Mouse (Mus musculus): ENCODE results near the gene Adcy7.

The Adcy7 gene

DNA sequence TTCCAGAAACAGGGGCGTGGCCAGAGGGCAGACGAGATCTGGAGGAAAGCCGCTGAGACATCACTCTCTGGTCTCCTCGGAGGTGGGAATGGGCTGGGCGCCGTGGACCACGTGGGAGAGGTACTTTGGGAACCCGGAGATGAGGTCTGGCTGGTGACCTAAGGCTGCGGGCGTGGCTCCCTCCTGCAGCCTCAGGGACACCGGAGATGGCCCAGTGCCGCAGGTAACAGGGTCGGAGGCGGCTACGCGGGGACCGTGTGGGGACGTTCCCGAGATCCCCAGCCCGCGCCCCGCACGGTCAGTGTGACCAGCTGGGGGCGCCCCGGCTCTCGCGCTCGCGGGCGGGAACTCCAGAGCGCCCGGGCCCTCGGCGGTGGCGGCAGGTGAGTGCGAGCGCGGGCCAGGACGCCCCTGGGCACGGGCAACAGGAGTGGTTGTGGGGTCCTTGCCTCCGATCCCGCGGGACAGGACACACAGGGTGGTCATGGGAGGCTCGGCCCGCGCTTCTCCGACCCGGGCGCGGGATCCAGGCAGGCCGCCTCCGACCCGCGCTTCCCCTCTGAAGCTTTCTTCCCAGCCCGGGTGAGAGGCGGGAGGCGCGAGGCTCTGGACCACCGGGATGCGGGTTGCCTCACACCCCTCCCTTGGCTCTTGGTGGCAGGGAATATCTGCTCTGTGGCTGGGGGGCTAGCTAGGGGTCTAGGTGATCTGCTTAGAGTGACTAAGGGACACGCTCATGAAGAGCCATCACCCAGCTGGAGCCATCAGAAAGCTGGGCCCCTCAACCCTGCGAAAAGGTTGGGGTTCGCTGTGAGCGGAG lies at the start of gene Adcy7:
Gene Adcy7, plus strand, starts transcription at position 173 of the 820 bp plus-strand sequence.
- no peak for DNase-seq

DNA sequence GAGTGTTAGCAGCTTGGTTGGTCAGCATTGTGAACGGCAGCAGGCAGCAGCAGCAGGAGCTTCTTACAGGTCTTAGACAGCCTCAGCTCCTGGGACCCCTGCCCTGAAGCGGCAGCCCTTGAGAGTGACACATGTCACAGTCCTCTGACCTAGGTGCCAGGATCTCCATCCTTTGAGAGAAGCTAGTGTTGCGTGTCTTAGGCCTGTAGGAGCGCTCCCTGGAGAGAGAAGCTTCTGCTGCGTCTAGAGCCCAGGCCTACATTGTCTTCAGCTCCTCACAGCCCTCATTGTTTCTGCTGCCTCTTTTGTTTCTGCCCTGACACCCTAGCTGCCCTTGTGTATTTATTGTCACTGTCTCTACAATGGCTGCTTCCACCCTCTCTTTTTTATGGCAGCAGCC lies 46.8 kb upstream of the Adcy7 start:
- DNase-seq: no peak

DNA sequence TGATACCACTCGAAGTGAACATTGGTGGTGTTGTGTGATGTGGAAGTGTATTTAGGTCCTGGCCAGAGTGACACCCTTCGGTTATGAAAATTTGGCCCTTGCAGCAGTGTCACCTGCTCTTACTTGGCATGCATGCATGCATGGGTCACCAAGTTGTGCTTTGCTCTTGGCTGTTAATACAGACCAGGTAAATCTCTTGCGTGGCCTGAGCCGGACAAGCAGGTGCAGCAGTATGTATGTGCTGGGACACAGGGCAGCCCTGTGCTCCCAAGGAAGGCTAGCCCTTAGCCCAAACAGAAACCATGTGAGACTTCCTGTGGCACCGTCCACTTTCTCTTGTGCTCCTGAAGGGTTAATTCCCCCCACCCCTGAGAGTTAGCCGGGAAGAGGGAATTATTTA lies 44.4 kb upstream of the Adcy7 start:
- peak; percentile 36 for DNase-seq

DNA sequence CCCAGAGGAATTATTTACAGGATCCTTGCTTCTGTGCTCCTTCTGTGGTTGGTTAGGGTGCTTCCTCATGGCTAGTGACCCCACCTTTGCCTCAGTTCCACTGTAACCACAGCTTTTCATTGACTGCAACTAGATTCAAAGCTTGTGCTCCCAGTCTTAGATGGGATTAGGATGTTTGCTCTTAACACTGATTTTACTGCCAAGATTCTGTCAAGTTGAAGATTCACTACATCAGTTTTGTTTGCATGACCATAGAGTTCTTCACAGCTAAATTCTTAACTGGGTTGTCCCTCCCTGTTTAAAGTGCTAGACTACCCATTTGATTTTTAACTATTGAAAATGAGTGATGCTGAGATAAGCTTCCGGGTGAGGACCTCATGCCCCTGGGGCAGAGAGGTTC lies 43.9 kb upstream of the Adcy7 start:
- DNase-seq: peak; percentile 60

DNA sequence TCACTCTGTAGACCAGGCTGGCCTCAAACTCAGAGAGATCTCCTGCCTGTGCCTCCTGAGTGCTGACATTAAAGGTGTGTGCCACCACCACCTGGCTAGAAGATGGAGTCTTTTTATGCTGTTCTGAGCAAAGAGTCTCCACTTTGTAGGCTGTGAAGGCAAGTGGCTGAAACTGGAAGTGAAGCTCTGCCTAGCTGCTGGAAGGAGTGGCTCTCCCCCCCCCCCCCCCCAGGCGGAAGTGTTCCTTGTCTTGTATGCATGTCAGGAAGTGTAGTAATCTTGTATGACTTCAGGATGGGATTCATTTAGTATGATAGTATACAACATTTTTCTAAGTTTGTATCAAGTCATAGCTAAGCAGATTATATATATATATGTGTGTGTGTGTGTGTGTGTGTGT lies 43.4 kb upstream of the Adcy7 start:
- DNase-seq: no peak

DNA sequence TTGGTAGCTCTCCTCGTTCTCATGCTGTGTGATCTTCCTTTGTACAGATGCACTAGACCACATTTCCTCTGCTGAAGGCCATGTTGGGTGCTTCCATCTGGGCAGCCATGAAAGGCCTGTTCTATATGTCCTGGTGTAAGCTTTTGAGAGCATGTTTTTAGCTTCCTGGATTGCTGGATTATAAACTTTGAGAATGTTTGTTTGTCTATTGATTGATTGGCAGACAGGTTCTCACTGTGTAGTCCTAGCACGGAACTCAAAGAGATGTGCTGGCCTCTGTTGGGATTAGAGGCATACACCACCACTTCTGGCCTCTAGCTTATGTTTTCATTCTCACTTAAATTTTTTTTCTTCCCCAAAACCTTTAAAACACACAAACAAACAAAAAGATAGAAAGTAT lies 35.5 kb upstream of the Adcy7 start:
- no peak for DNase-seq

DNA sequence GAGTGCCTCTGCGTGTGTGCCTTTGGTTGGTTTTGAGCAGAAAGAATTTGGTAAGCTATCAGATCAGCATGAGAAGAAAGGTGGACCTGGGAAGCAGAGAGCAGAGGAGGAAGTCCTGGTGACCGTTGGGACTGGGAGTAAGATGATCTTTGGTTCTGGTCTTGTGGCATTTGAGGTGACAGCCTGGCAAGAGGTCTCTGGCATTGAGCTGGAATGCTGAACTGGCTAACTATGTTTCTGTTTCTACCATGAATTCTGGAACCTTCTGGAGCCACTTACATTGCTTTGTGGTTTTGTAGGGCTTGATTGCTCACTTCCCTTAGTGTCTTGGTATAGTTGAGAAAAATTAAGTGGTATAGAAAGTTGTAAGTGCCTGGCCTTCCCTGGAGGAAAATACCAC lies 34.6 kb upstream of the Adcy7 start:
- DNase-seq: no peak

DNA sequence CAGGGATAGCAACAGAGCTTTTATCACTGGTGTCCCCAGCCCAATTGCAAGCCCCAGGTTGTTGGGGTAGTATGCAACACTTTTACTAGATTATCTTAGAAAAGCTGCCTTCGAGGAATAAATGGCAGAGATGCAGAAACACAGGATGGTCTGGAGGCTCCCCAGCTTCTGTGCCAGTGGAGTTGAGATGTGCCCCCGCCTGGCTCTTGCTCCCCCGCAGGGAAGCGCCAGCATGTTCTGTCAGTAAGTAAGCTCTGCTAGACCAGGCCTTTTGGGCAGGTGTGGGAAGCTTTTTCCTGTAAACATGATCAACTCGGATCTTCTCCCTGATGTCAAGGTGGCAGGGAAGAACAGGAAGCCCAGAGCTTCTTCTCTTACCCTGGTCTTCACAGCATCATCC lies 32.9 kb upstream of the Adcy7 start:
- DNase-seq: no peak

DNA sequence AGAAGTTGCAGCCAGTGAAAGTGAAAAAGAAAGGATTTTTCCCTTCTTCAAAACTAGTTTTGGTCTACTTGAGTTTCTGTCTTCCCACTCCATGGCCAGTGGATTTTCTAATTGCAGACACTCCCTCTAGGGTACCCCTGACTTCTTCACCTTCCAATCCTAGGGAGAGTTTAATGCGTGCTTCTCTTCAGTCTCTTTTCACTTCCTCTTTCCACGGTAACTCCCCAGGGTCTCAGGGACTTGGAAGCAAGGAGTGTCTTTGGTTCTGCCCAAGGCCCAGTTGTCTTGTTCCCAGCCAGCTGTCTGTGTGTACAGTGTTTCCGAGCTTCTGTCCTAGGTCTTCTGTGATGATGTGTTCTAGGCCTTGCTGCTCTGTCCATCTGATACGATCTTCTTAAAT lies 30.3 kb upstream of the Adcy7 start:
- DNase-seq: no peak

DNA sequence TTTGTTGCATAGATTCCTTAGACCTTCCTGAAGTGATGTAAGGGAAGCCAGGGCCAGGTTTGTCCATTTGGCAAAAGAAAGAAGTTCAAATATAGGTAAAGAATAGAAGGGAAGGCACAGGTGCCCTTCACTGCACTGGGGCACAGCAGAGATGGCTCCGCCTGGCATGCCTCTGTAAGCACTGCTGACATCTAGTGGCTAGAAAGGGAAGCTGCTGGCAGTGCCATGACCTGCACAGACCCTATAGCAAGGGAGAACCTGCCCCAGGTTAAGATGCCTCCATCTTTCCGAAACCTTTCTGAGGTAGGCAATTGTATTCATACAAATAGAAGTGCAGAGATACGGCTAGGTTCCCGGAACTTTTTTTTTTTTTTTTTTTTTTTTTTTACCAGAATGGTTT lies 27.9 kb upstream of the Adcy7 start:
- DNase-seq: peak; percentile 77

DNA sequence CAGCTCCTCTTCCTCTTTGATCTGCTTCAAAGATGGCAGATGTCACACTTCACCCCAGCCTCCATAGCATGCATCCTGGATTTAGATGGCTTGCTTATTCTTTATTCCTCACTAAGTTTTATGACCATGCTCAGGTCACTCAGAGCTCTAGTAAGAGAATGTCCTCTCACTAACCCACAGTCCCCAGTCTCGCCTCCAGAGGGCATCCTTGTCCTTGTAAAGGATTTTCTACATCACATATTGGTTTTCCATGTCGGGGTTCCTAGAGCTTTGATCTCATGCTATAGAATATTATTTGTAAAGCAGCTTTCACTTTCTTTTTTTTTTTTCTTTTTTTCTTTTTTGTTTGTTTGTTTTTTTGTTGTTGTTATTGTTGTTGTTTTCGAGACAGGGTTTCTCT lies 19.4 kb upstream of the Adcy7 start:
- DNase-seq: peak; percentile 50

DNA sequence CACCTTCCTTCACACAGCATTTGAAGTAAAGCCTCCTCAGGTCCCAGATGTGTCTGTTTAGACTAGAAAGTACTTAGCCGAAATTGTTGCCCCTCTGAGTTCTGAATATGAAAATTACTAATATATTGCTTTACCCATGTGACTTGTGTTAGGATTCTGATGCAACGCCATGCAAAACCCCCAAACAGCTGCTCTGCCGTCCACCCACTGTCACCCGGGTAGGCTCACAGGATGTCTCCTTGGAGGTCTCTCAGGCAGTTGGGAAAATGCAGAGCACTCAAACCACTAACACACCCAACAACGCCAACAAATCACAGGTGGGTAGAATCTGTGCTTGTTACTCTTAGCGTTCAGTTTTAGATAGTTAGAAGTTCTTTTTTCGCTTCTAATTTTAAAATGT lies 17.2 kb upstream of the Adcy7 start:
- DNase-seq: no peak

DNA sequence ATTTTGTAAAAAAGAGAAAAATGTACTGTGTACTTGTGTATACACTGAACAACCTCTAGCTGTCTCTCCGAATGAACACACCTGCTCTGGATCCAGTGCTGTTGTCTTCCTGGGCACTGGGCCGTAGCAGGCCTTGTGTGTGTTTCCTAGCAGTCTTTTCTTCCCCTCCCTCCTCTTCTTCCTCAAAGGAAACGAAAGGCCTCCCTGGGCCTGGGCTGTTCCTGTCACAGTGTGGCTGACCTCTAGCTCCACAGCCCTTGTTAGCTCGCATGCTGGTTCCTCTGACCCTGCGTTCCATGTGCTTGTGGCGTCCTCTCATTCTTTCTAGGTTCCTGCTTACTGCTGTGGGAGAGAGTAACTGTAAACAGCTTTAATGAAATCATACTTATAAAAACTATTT lies 14.2 kb upstream of the Adcy7 start:
- no peak for DNase-seq

DNA sequence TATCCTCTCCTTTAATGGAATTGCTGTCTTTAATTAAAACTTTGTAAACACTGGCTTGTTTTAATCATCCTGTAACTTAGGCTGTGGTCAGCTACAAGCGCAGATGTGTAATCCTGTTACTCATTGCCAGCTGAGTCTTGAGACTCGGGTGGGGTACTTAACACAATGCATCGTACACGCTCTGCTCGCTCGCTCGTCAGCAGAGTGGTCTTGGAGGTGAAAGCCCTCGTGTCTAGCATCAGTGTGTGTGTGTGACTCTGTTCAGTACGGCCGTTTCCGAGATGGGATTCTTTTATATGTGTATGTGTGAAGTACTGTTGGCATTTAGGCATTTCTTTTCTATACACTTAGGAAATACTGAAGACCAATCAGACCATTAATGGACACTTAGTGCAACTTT lies 13.7 kb upstream of the Adcy7 start:
- DNase-seq: no peak

DNA sequence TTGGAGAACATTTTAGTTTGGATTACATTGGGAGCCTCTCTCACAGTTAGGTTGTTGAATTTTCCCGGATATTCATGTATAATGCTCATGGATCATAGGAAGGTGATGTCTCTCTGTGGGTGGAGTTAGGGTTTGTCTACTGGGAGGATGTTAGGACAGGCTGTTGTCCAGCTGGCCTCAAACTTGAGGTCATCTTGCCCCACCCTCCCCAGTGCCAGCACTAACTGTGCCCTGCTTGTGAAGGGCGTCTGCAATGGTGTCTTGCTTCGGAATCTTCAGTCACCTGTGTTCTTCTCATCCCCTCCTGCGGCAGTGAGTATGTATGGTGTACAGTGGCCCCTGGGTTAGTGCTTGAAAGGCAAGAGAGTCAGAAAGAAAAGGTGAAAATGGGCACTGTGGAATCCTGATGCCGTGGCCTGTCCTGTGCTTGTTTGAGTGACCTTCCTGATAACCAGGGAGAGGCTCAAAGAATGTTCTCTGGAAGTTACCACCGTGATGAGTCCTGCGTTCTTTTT lies 11.7 kb upstream of the Adcy7 start:
- DNase-seq: no peak

DNA sequence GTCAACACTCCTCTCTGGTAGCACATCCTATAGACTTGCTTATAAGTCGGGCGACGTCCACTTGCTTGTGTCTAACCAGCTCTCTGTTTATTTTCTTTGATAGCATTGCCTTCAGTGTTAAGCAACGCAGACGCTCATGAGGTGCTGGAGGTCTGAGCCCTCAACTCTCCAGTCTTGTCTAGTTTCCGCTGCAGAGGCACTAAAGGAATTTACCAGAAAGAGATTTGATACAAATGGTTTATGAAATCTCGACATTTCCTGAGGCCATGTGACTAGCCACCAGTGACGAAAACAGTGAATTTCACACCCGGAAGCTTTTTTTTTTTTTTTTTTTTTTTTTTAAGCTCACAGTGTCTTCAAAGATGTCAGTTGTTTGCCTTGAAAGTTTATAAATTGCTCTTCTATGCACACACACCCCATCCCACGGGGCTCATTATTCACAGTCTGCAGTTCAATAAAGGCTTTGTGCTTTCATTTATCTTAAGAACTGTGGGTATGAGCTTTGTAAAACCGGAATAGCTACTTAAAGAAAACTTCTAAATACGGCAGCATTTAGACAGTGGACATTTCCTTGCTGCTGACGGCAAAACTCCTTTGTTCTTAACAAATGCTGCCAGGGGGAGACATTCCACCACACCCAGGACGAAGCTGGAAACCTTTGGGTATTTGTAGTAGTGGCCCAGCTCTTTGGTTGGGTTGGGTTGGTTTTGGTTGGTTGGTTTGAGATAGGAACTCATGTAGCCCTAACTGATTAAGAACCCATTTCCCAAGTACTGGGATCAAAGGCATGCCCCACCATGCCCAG lies 9.2 kb upstream of the Adcy7 start:
- DNase-seq: peak; percentile 17

DNA sequence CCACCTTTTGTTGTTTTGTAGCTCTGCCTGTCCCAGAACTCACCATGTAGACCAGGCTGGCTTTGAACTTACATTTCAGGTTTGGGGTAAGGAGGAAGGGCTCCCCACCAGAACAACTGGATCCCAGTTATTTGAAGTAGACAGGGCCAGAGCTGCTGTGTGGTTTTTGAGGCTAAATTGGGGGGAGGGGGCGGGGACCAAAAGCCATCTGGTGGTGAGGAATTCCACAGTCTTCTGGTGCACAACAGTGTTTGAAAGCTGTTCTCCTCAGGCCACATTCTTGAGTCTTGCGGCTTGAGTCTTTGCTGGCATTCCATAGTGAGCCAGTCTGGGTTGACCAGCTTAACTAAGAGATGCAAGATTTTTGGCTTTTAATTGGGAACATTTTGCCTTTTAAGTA lies 6.7 kb upstream of the Adcy7 start:
- DNase-seq: no peak

DNA sequence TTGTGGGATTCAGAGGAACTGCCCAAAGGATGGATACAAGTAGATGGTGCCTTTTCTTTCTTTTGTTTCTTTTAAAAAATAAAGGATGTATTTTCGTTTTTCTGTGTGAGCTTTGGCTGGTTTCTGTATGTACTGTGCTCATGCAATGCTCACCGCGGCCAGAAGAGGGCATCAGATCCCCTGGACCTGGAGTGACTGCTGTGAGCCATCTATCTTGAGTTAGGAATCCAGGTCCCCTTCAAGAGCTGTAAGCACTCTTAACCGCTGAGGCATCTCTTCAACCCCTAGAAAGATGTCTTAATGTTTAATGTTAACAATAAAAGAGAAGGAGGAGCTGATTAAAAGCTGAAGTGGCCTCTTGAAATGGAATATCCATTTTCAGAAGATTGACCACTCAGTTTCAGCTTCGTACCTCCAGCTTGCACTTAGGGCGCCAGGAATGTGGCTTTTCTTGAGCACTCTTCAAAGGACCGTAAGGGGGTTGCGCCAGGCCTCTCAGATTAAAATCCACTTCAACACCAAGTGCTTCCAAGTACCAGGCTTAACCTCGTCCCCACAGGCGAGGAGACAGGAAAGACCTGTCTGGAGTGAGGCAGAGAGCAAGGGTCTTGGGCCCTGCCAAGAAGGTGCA lies 5.9 kb upstream of the Adcy7 start:
- DNase-seq: peak; percentile 78

DNA sequence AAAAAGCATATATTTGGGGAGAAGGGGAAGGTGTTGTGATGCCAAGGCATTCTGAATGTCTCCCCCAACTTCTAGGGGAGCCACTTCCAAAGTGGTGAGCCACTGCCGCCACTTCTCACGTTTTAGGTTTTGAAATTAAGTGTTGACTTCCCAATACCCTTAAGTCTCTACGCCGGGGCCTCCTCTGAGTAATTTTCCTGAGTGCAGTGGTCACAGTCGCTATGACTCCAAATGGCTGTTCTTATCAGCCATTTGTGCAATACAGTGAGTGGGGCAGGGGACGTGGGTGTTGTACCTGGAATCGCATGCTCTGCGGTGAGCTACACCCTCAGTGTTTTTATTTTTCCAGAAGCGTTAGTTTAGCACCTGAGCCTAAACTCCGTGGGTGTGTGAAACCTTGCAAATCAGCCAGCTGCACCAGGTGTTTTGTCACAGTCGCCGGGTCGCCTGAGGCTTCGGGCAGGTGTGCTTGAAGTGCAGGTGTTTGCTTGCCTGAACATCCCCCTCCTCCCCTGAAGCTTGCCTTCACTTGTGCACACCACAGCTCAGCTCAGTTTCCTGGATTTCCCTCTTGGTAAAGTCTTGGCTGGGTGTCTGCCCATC lies 5.3 kb upstream of the Adcy7 start:
- no peak for DNase-seq

DNA sequence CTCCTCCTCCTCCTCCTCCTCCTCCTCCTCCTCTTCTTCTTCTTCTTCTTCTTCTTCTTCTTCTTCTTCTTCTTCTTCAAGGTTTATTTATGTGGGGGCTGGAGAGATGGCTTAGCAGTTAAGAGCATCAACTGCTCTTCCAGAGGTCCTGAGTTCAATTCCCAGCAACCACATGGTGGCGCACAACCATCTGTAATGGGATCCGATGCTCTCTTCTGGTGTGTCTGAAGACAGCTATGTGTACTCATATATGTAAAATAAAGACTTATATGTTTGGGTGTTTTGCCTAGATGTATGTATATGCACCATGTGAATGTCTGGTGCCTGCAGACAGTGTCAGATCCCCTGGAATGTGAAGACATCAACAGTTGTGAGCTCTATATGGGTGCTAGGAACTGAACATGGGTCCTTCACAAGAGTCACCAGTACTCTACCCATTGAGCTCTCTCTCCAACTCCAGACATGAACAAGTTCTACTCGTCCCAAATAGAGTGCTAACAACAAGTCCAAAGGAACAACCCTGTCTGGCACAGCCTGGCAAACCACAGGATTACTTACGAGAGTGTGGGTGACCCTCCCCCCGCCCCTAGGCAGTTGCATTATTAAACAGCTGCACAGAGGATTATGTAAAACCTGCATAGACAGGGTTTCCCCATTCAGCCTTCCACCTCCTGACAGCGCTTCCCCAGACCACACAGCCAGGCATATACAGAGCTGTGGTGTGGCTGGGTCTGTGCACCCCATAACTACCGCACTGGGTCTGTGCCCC lies 2.9 kb upstream of the Adcy7 start:
- no peak for DNase-seq

DNA sequence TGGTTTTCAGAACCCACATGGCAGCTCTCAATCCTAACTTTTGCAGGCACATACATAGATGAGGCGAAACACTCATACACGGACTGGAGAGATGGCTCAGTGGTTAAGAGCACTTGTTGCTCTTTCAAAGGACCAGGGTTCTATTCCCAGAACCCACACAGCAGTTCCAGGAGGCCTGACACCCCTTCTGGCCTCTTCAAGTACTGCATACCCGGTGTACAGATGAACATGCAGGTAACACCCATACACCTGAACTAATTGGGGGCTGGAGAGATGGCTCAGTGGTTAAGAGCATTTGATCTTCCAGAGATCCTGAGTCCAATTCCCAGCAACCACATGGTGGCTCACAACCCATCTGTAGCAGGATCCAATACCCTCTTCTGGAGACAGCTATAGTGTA lies 2.1 kb upstream of the Adcy7 start:
- DNase-seq: no peak

DNA sequence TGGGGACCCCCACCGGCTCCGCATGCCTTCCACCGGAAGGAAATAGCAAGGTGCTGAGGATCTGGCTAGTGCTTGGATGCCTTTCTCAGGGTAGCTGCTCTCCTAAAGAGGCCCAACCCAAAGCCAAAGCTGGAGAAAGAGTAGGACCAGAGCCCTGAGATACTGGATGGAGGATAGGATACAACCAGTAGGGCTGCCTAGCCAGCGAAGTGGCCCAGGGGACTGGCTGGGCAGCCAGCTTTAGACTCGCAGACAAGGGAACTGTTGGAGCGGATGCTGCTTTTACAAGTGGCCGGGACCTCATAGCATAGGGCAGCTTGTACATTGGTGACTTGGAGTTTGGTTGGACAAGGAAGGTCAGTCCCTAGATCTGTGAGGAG lies 838 bp downstream of the Adcy7 start:
- no peak for DNase-seq

DNA sequence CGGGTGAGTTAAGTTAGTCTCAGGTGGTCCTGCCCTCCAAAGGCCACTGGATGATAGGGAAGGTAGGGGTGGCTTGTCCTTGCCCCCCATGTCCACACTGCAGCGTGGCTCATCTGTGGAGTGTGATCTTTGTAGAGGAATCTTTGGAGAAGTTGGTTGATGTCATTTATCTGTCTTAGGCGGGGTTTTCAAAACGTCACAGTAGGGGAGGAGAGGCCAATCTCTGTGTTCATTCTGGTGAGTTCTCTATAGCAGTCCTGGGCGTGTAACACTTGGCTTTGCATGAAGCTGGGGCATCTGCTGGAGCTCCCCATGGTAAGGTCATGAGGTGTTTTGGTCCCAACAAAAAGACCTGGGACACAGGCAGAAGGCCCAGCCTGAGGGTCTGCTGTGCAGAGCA lies 1.9 kb downstream of the Adcy7 start:
- DNase-seq: no peak
